Mouse (Mus musculus): ENCODE measurements around the gene Mgat4d.
"Not testable (repeated sequence)": the region's sequence is repeated elsewhere in the genome, so short reads cannot be mapped to it uniquely, and the experiment has no call there.

Mgat4d gene

GRCm38 (mm10) chr8:83392521-83392920 lies 44.2 kb downstream of the Mgat4d start:
- no peak for DNase-seq

DNA sequence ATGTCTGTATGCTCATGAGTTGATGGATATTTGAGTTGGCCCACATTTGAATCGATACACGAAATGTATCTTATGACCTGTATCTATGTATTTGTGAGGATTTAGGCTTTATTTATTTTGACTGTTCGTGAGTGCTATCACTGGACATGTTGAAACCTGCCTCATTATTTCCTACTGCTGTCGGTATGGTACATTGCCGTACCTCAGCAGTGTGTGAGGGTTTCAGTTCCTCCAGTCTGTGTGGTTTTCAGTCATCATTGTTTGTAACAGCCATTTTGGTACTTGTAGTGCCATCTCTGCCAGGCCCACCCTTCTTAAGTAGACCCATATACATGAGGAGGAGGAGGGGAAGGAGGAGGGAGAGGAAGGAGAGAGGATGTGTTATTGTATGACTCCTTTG lies 46.1 kb downstream of the Mgat4d start:
- no peak for DNase-seq

DNA sequence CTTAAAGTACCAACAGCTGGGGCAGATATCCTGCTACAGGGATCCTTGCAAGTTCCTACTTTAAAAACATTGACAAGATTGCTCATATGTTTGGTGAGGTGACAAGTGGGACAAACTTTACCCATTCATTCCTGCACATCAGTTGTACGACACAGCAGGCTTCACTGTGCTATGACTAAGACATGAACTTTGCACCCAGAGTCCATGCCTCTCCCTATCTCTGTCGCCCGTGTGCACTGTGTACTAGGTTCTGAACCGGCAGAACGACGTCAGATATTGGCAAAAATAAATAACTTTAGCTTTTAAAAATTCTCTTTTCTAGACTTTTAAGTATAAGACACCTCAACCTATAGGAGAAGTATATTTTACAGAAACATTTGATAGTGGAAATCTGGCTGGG lies 48.4 kb downstream of the Mgat4d start:
- DNase-seq: no peak

- DNase-seq: no peak
These were observed 49.5 kb downstream of the Mgat4d start for GRCm38 (mm10) chr8:83397726-83398125.

- DNase-seq: no peak
These were observed 57.3 kb downstream of the Mgat4d start for GRCm38 (mm10) chr8:83405548-83405947.

- no peak for DNase-seq
These were observed 58.6 kb downstream of the Mgat4d start for GRCm38 (mm10) chr8:83406836-83407235.

DNA sequence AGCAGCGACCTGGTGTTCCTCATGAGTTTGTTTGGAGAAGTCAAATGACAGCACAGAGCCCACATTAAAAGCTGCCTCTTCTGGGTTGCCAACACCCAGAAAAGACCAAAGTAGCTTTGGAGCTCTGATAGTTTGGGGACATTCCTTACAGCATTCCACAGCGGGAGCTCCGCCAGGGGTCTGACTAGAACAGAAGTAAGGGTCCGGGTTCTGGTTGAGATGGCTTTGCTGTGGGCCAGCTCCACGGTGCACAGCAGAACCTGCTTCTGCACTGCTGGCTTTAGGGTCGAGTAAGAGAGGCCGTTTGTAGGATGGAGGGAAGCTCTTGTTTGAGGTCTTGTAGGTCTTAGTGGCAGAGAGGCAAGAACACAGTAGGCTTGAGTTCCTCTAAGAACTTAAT lies 60.2 kb downstream of the Mgat4d start:
- DNase-seq: no peak

GRCm38 (mm10) chr8:83416878-83417277 lies 68.6 kb downstream of the Mgat4d start:
- no peak for DNase-seq

DNA sequence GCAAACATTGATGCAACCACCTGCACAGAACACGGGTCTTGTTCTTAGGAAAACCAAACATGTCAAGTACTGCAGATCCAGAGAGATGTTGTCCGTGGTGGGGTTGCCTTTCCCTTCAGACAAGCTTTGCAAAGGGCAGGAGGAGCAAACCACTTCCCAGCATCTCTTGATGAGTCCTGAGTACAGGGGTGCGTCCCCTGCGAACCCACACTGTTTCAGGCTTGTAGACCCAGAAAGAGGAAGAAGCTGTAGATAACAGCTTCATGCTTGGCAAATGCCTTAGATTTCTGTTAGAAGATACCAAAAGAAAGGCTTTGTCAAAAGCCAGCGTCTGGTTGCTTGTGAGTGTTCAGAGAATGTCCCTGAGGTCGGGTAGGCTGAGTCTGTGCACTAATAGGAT lies 69.7 kb downstream of the Mgat4d start:
- DNase-seq: no peak

DNA sequence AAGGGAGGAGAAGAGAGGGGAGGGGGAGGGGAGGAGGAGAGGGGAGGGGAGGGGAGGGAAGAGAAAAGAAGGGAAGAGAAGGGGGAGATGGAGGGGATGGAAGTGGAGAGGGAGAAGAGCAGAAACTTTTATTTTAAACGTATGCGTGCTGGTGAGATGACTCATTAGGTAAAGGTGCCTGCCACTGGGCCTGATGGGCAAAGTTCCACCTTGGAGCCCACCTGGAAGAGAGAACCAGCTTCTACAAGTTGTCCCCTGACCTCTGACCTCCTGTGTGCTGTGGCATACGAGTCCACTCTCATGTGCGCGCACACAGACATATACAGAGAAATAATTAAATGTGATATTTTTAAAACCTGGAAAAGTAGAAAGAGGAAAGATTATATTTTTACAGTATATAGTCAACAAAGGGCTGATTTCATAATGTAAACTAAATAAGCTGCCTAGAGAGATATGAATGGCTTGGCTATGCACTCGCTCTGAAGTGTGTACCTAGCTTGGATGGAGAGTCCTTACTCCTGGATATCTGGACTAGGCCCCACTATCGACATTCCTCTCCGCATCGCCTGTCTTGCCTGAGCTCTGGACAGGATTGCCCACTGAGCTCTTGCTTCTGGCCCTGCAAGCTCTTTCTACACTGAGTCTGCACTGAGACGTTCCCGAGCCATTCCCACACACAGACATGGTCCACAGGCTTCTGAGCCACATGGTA lies 70.7 kb downstream of the Mgat4d start:
- no peak for DNase-seq

GRCm38 (mm10) chr8:83421354-83421753 lies 73.1 kb downstream of the Mgat4d start:
- DNase-seq: no peak

GRCm38 (mm10) chr8:83423032-83423825 lies 75.0 kb downstream of the Mgat4d start:
- peak; percentile 45 for DNase-seq

DNA sequence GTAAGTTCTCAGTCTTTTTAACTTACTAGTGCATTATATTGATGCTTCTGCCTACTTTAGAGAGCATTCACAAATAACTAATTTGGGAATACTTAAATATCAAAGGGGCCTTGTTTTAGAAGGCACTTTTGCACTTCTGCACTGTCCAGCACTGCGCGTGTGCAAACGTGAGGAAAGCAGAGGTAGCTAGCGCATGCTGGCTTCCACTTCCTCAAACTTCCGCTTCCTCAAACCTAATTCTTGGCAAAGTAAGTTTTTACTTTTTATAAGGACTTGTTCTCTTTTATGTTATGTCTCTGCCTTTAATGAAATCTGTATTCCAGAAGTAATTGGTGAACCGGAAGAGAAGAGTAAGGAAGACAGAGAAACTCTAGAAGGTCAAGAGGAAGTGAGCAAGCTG lies 76.9 kb downstream of the Mgat4d start:
- DNase-seq: no peak

DNA sequence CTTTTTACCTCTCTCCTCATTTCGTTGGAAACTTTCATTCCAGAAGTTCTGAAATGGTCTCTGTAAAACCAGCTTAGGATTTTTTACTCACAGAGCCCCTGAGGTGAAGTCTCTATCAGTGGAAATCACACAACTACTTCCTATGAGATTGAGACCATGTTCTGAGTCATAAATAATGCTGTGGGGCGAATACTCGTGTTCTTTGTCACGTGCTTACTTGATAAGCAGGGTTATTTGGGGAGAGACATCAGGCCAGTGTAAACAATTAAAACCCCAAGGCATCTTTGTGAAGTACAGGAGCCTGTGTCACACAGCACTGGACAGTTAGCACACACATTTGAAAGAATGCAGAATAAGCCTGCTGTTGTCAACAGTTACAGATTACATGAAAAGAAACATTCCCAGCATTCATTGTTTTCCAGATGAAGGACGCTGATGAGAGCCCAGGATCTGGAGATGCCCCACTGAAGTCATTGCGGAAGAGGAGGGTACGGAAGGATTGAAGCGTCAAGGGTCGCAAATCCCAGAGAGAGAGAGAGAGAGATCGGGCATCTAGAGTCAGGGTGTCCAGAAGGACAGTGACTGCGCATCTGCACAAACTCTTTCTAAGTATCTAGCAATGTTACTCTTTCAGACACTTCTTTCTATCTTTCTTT lies 78.0 kb downstream of the Mgat4d start:
- DNase-seq: no peak

DNA sequence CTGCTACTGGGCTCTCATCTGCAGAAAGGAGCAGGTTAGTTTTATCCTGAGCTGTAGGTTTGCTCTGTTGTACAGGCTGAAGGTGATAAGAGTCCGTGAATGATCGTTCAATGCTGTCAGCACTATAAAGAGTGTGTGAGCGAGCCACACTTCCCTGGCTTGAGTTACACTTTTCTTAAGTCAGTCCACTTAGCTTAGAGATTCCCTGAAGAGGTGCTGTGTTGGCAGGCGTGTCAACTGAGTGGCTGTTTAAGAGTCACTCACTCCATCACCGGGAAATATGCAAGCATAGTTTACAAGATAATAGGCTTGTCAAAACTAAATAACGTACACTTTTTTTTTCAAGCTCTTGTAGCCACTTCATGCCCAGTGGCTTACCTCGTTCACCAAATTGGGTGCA lies 78.7 kb downstream of the Mgat4d start:
- no peak for DNase-seq

DNA sequence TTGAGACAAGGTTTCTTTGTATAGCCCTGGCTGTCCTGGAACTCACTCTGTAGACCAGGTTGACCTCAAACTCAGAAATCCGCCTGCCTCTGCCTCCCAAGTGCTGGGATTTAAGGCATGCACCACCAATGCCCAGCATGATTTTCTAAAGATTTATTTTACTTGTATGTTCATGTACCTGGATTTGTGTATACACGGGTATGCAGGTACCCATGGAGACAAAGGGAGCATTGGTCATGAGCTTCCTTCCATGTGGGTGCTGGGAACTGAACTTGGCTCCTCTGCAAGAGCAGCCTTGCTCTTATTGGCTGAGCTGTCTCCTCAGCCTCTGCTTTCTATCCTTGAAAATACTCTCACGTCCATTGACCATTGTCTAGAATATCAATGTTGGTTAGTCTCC lies 80.3 kb downstream of the Mgat4d start:
- not testable (repeated sequence) for DNase-seq

DNA sequence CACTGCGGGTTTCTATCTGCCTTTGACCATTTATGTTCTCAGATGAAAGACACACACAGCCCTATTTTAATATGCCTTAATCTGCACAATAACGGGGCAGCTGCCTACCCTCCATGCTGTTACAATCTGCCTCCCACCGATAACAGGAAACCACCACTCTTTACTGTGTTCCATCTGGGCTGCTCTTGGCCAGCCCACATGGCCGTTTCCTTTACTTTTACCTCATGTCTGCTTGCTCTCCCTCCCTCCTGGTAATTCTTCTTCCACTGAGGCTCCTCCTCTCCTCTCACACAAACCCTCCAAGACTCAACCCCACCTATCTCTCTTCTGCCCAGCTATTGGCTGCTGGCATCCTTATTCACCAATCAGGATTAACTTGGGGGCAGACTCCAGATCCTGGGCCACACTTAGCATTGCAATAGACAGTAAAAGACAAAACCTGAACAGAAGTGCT lies 80.8 kb downstream of the Mgat4d start:
- no peak for DNase-seq

All from layer of hippocampus, adult 9-11 months (tissue).